Mouse (Mus musculus) B cell, adult 2 months (primary cell): Measurements from ENCODE around the gene Plppr3.

ENCODE experiments used
- DNase-seq, 2 experiments: peaks; one replicate each; pipeline ENCODE4 v3.0.0; 2022

The Plppr3 gene

DNA sequence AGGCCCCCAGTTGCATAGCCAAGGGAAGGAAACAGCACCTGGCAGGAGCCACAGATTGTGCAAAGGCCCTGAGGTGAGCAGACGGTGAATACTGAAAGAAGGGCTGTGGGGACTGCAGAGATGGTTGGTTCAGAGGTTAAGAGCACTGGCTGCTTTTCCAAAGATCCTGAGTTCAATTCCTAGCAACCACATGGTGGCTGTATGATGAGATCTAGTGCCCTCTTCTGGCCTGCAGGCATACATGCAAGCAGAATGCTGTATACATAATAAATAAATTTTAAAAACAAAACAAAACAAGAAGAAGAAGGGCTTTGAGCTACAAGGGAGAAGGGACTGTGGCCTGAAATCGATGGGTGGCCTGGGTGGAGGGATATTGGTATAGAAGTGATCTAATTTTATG lies 57.3 kb downstream of the Plppr3 start:
- no peak for DNase-seq

DNA sequence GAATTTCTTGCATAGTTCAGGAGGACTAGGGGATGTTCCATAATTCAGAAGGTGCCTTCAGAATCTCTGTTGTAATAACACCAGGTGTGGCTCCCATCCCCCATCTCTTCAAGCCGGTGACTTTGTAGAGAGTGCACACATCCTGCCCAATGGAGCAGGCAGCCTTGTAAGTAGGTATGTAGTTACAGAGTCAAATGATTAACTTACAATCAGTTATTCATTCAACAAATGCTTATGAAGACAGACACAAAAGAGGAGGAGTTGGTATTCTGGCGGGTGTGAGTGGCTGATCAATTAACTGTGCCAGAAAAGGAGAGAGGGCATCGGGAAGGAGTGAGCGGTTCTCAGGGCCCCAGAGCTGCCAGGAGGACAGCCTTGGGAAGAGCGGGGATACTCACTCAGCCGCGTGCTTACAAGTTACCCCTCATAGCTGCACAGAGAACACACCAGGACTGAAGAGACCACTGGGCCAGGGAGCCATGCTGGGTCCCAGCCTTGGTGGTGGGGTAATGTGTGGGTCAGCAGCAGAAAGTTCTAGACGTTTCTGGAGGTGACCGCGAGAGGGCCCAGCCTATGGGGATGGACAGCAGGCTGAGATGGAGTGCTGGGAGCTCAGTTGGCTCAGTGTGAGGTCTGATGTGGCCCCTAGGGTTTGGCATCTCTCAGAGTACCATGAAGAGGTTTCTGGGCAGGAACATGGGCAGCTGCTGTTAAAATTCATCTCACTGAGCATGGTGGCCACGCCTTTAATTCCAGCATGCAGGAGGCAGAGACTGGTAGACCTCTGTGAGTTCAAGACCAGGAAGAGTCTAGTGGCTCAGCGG lies 58.6 kb downstream of the Plppr3 start:
- no peak for DNase-seq

DNA sequence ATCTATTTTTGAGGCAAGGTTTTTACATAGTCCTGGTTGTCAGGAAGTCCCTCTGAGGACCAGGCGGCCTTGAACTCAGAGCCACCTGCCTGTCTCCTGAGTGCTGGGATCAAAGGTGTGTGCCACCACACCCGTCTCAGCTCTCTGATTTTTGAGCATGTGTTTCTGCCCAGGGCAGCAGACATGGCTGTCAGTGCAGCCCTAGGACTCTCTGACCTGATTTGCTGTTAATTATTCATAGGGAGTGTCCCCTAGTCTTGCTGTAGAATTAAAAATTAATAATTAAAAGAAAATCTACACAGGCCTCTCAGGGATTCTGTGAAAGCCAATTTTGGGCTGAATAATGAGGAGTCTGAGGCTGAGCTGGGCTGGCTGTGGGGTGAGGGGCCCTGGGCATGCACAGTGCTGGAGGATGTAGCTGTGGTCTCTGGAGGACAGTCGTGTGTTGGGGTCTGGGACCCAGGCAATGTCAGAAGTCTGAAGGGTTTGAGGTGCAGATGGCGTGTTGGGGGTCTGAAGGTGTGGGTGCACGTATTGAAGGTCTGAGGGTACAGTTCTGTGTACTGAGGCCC lies 60.1 kb downstream of the Plppr3 start:
- no peak for DNase-seq

DNA sequence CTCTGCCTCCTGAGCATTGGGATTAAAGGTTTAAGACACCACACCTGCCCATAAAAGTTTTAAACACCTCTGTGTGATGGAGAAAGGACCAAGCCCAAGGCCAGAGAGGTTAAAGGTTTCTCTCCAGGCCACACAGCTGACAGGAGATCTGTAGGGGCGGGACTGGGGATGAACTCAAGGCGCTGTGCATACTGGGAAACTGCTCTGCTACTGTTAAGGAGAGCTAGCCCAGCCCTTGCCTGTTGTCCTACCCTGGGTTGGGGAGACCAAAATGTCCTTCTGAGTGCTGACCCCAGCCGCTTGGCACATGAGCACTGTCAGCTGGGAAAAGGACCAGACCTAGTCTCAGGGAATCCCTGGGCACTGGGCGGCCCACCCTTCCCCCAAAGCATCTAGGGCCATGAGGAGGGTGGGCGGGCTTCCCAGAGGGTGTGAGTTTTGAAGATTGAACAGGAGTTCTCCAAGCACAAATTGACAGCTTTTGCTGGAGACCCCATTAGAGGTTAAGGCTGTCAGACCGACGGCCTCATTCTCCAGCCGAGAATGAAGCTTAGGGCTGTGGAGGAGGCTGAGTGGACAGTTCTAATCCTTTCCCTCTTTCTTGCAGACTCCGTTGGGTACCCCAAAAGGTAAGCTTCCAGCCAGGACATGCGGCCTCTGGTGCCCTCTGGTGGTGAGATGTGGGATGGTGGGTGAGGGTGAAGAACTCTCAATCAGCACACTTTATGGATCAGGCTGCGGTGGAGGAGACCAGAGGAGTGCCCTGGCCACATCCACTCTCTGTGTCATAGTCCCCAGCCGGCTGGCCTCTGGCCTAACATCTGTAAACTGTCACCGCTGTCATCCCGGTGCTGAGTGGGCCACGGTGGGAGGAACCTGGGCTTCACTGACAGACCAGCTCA lies 62.4 kb downstream of the Plppr3 start:
- peak; percentile 93 to 94 for DNase-seq
